Comparison of ENCODE assay signal across 15 mouse cellular contexts in the genomic region with DNA sequence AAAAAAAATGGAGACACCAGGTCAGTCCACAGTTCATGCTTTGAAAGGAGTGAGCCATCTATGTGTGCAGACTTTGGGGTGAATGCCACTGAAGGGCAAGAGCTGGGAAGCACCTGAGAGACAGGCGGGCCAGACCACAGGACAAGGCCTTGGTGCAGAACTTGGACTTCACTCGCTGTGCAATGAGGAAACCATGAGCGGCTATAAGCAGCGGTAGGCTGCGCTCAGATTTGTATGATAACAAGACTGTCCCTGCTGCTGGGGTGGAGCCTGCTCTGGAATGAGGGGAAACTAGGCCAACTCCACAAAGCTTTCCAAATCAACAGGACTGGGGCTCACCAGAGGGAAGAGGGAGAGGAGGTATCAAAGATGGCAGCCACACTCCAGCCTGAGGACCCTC.
"Had no signal": no experiment of that assay in that cellular context is flagged by ENCODE, and none has a peak within 500 bp of the region (broad histone marks: within the 10 kb centered on the region; RNA-seq: fewer than 3 reads in every experiment).

No protein-coding gene starts in this region.

- H3K36me3 ChIP-seq: limb, embryonic 13.5 days; midbrain, embryonic 12.5 days; neural tube, embryonic 13.5 days had no signal

- ATAC-seq: hindbrain, embryonic 16.5 days; inflammation-experienced regulatory T-cells, adult 6 months; midbrain, embryonic 16.5 days had no signal

- H3K27me3 ChIP-seq: midbrain, embryonic 12.5 days; neural tube, embryonic 13.5 days had no signal

- H3K9me3 ChIP-seq: limb, embryonic 13.5 days; midbrain, embryonic 12.5 days; neural tube, embryonic 13.5 days had no signal

- H3K4me3 ChIP-seq: layer of hippocampus, adult 2 months; limb, embryonic 13.5 days; midbrain, embryonic 12.5 days; neural tube, embryonic 13.5 days had no signal

- H3K4me2 ChIP-seq: limb, embryonic 13.5 days; midbrain, embryonic 12.5 days; neural tube, embryonic 13.5 days had no signal

- DNase-seq: kidney, adult 8-10 months; kidney, postnatal 25 days; left cerebral cortex, postnatal 4 days; lung, adult 18-20 months; right cerebral cortex, adult 18-20 months; right cerebral cortex, postnatal 25 days; thymus, postnatal 14 days had no signal

- H3K27ac ChIP-seq: layer of hippocampus, adult 2 months; limb, embryonic 13.5 days; midbrain, embryonic 12.5 days; neural tube, embryonic 13.5 days; stomach, postnatal 0 days had no signal

- H3K9ac ChIP-seq: limb, embryonic 13.5 days; midbrain, embryonic 12.5 days; neural tube, embryonic 13.5 days had no signal
